ENCODE assay signal across 19 mouse cellular contexts in genomic region chr4:126779826-126780775, GRCm38 (mm10). TPM values are rescaled to one million over a fixed set of nuclear protein-coding genes. Genes with fewer than 3 reads are reported as not detected.
A peak's percentile ranks its signal among the peaks of the same experiment; 100 is the strongest.
DNase-seq lines count a peak whose midpoint lies in the region; ATAC-seq and TF ChIP-seq lines count a peak whose summit lies in the region.
"Had no signal": no experiment of that assay in that cellular context is flagged by ENCODE, and none has a peak within 500 bp of the region (broad histone marks: within the 10 kb centered on the region; RNA-seq: fewer than 3 reads in every experiment).

No protein-coding gene starts in this region.

- WGBS in forebrain, embryonic 12.5 days: 18% methylated on average over 12 of the region's 12 CpGs
- 26% methylated on average over 12 of the region's 12 CpGs for WGBS in hindbrain, embryonic 16.5 days
- 23% methylated on average over 12 of the region's 12 CpGs for WGBS in midbrain, postnatal 0 days

- peak overlapping the region; percentile 5; the same call in 1 of the 2 replicates for H3K4me3 ChIP-seq in layer of hippocampus, adult 2 months
- H3K4me3 ChIP-seq in forebrain, embryonic 12.5 days (replicated peaks): no peak overlapping the region
- no peak overlapping the region for H3K4me3 ChIP-seq in hindbrain, embryonic 16.5 days (ENCODE audit: low read length)
- H3K4me3 ChIP-seq in midbrain, postnatal 0 days (ENCODE audit: low read depth, low read length): no peak overlapping the region

- no peak for DNase-seq in layer of hippocampus, adult 2 months (ENCODE audit: low spot score in 2 of 2)
- DNase-seq in layer of hippocampus, adult 8-10 months (ENCODE audit: low spot score in 2 of 2): no peak
- DNase-seq in midbrain, postnatal 0 days (ENCODE audit: low spot score): peak; percentile 17
- DNase-seq in gastrocnemius, postnatal 25 days: no peak
- no peak for DNase-seq in frontal cortex, postnatal 36 days (ENCODE audit: low spot score in 2 of 2)
- DNase-seq in layer of hippocampus, postnatal 10 days (ENCODE audit: low spot score in 2 of 2): no peak
- DNase-seq: cerebellum, postnatal 36 days; kidney, adult 9 months had no signal

- peaks cover 49% of the 10 kb centered on the region for H3K4me1 ChIP-seq in forebrain, embryonic 12.5 days
- peaks cover 23% of the 10 kb centered on the region for H3K4me1 ChIP-seq in hindbrain, embryonic 16.5 days (ENCODE audit: control insufficient read depth, insufficient read depth, low read depth, low read length)
- peaks cover 11% of the 10 kb centered on the region for H3K4me1 ChIP-seq in midbrain, postnatal 0 days (ENCODE audit: insufficient read depth, low read length)

- no peak; the same call in none of the 2 replicates for TF ChIP-seq CTCF in layer of hippocampus, adult 2 months (conservative IDR thresholded peaks at IDR 0.05)
- TF ChIP-seq CTCF in midbrain, postnatal 0 days (IDR thresholded peaks at IDR 0.05): no peak

- H3K9me3 ChIP-seq in forebrain, embryonic 12.5 days: no peaks in the 10 kb centered on the region
- H3K9me3 ChIP-seq in hindbrain, embryonic 16.5 days (ENCODE audit: control insufficient read depth, low read length): no peaks in the 10 kb centered on the region
- H3K9me3 ChIP-seq in midbrain, postnatal 0 days (ENCODE audit: low read length): no peaks in the 10 kb centered on the region

- peak overlapping the region; percentile 27; the same call in 1 of the 2 replicates for H3K9ac ChIP-seq in forebrain, embryonic 12.5 days
- peak overlapping the region; percentile 47 for H3K9ac ChIP-seq in hindbrain, embryonic 16.5 days (ENCODE audit: low read depth, low read length)
- H3K9ac ChIP-seq in midbrain, postnatal 0 days (replicated peaks; ENCODE audit: low read length, poor library complexity, severe bottlenecking): no peak overlapping the region
- H3K9ac ChIP-seq: liver, embryonic 14.5 days had no signal

- peak overlapping the region; percentile 27; the same call in 1 of the 2 replicates for H3K4me2 ChIP-seq in forebrain, embryonic 12.5 days
- H3K4me2 ChIP-seq in hindbrain, embryonic 16.5 days (ENCODE audit: low read length): peak overlapping the region; percentile 30; the same call in 1 of the 2 replicates
- H3K4me2 ChIP-seq in midbrain, postnatal 0 days (ENCODE audit: low read depth, low read length, poor library complexity, severe bottlenecking): peak overlapping the region; percentile 20; the same call in 1 of the 2 replicates

- peak overlapping the region; percentile 80 for H3K27ac ChIP-seq in layer of hippocampus, adult 2 months
- peak overlapping the region; percentile 82 for H3K27ac ChIP-seq in forebrain, embryonic 12.5 days
- peak overlapping the region; percentile 71 for H3K27ac ChIP-seq in hindbrain, embryonic 16.5 days (ENCODE audit: low read depth, low read length)
- peak overlapping the region; percentile 27 for H3K27ac ChIP-seq in midbrain, postnatal 0 days (ENCODE audit: low read depth, low read length)
- H3K27ac ChIP-seq: liver, embryonic 14.5 days; macrophage; stomach, postnatal 0 days had no signal

- ATAC-seq in forebrain, embryonic 12.5 days (ENCODE audit: low FRiP score): no peak; the same call in 1 of the 2 replicates
- 0 out of 2 replicates have a peak, but pooled peaks have one; percentile 40 for ATAC-seq in hindbrain, embryonic 16.5 days
- no peak for ATAC-seq in midbrain, postnatal 0 days (ENCODE audit: low FRiP score)
- ATAC-seq: activated CD4-positive, CD25-positive, alpha-beta regulatory T cell, adult 4 months had no signal

- no peaks in the 10 kb centered on the region for H3K27me3 ChIP-seq in forebrain, embryonic 12.5 days
- H3K27me3 ChIP-seq in hindbrain, embryonic 16.5 days (replicated peaks; ENCODE audit: control insufficient read depth, insufficient read depth, low read length): no peaks in the 10 kb centered on the region
- H3K27me3 ChIP-seq in midbrain, postnatal 0 days (ENCODE audit: insufficient read depth, low read length): no peaks in the 10 kb centered on the region

- H3K36me3 ChIP-seq in forebrain, embryonic 12.5 days (replicated peaks): no peaks in the 10 kb centered on the region
- no peaks in the 10 kb centered on the region for H3K36me3 ChIP-seq in hindbrain, embryonic 16.5 days (ENCODE audit: control insufficient read depth, insufficient read depth, low read length)
- no peaks in the 10 kb centered on the region for H3K36me3 ChIP-seq in midbrain, postnatal 0 days (ENCODE audit: insufficient read depth, low read length)

RNA-seq across cellular contexts. Expression of gene AU040320, which starts 26.8 kb away (rescaled TPM):
- 10 to 100 TPM; 68.7 to 72.4 TPM for total RNA-seq in layer of hippocampus, adult 2 months (2021)
- total RNA-seq in layer of hippocampus, adult 8-10 months (2022): 10 to 100 TPM; 63.5 to 77.5 (median 67.4) TPM
- 32.9 and 33.5 TPM in 2 replicates for polyA plus RNA-seq in forebrain, embryonic 12.5 days (2016; fragmentation: Nextera tagmentation; extraction: Ambion mirVana)
- 35.0 and 39.4 TPM in 2 replicates for polyA plus RNA-seq in hindbrain, embryonic 16.5 days (2015; fragmentation: Nextera tagmentation; extraction: Ambion mirVana)
- total RNA-seq in midbrain, postnatal 0 days (2014; rRNA removed): 35.5 and 38.0 TPM in 2 replicates
- polyA plus RNA-seq in midbrain, postnatal 0 days (2015; fragmentation: Nextera tagmentation; extraction: Ambion mirVana): 37.2 and 40.1 TPM in 2 replicates
- 10 to 100 TPM; 27.4 to 29.5 TPM for total RNA-seq in gastrocnemius, postnatal 25 days (2021)
- total RNA-seq in layer of hippocampus, postnatal 10 days (2021): 10 to 100 TPM; 48.1 to 48.9 TPM

RNA-seq across cellular contexts. Expression of gene Ncdn, which starts 26.9 kb away (rescaled TPM):
- total RNA-seq in layer of hippocampus, adult 2 months (2021): 1,000 to 10,000 TPM; 1,998 to 2,007 TPM
- 1,000 to 10,000 TPM; 1,589 to 1,685 (median 1,649) TPM for total RNA-seq in layer of hippocampus, adult 8-10 months (2022)
- polyA plus RNA-seq in forebrain, embryonic 12.5 days (2016; fragmentation: Nextera tagmentation; extraction: Ambion mirVana): 46.4 and 52.3 TPM in 2 replicates
- polyA plus RNA-seq in hindbrain, embryonic 16.5 days (2015; fragmentation: Nextera tagmentation; extraction: Ambion mirVana): 159 and 170 TPM in 2 replicates
- 322 and 393 TPM in 2 replicates for total RNA-seq in midbrain, postnatal 0 days (2014; rRNA removed)
- polyA plus RNA-seq in midbrain, postnatal 0 days (2015; fragmentation: Nextera tagmentation; extraction: Ambion mirVana): 186 and 194 TPM in 2 replicates
- 1 to 10 TPM; 7.0 to 8.9 TPM for total RNA-seq in gastrocnemius, postnatal 25 days (2021)
- 100 to 1,000 TPM; 742 to 746 TPM for total RNA-seq in layer of hippocampus, postnatal 10 days (2021)

RNA-seq across cellular contexts. Expression of gene Tfap2e, which starts 44.1 kb away (rescaled TPM):
- total RNA-seq in layer of hippocampus, adult 2 months (2021): under 1 TPM in 1 of 2 experiments, not detected in 1; 0.18 TPM
- total RNA-seq in layer of hippocampus, adult 8-10 months (2022): not detected
- polyA plus RNA-seq in forebrain, embryonic 12.5 days (2016; fragmentation: Nextera tagmentation; extraction: Ambion mirVana): 0.87 and 1.2 TPM in 2 replicates
- 0.12 and 0.14 TPM in 2 replicates for polyA plus RNA-seq in hindbrain, embryonic 16.5 days (2015; fragmentation: Nextera tagmentation; extraction: Ambion mirVana)
- total RNA-seq in midbrain, postnatal 0 days (2014; rRNA removed): 0.14 TPM in 1 of 2 replicates, not detected in the other
- 0.15 and 0.31 TPM in 2 replicates for polyA plus RNA-seq in midbrain, postnatal 0 days (2015; fragmentation: Nextera tagmentation; extraction: Ambion mirVana)
- total RNA-seq in gastrocnemius, postnatal 25 days (2021): not detected
- not detected for total RNA-seq in layer of hippocampus, postnatal 10 days (2021)
- total RNA-seq: gastrocnemius, adult 8-10 months; neutrophil, adult 5-6 weeks had no signal
- polyA plus RNA-seq: activated CD4-positive, CD25-positive, alpha-beta regulatory T cell, adult 4 months; C2C12; heart, postnatal 0 days; liver, embryonic 14.5 days; macrophage; urinary bladder, adult 2 months had no signal

Comparison
In these comparisons a context has a peak if more than half of its experiments do, and no peak if none do; other contexts are left out.
1. H3K27ac ChIP-seq: peak in every context shown above with its lines; median percentile 82 in forebrain, embryonic 12.5 days; 80 in layer of hippocampus, adult 2 months; 71 in hindbrain, embryonic 16.5 days; 27 in midbrain, postnatal 0 days.
2. RNA of gene Ncdn, which starts 26.9 kb away (total RNA-seq): 1,998 to 2,007 TPM in layer of hippocampus, adult 2 months, 1,589 to 1,685 TPM in layer of hippocampus, adult 8-10 months, 742 to 746 TPM in layer of hippocampus, postnatal 10 days and 322 to 393 TPM in midbrain, postnatal 0 days; 7.0 to 8.9 TPM in gastrocnemius, postnatal 25 days; every median in the first group is over 10 times any median in the second.
3. Peak in every context shown above with its lines, with median percentiles within 50 percentile points of each other: H3K4me2 ChIP-seq.